ENCODE assay signal across 8 mouse cellular contexts in the genomic region with DNA sequence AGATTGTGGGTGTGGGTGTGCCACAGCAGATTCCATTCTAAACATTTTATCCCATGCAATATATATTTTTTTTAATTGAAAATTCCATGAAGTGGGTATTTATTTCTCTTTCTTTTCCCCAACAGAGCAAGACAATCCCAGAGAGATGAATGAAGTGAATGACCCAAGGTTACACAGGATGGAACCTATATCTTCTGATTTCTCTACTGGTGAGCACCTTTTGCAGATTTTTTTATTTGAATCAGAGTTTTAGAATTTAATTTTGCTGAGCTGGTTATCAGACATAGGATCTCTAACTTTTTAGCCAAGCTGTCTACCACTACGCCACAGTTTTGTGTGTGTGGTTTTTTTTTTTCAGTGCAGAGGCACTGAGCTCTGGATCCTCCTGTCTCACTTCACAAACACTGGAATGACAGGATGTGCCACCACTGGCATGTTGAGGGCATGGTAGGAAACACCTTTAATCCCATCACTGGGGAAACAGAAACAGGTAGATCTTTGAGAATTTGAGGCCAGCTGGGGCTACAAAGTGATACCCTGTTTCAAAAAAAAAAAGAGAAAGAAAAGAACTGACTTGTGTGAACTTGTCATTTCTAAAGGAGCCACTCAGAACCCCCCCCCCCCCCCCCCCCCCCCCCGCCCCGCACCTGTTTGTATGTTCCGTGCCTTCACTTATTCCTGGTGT. TPM values are rescaled to one million over a fixed set of nuclear protein-coding genes. Genes with fewer than 3 reads are reported as not detected.
DNase-seq lines count a peak whose midpoint lies in the region; ATAC-seq and TF ChIP-seq lines count a peak whose summit lies in the region.

No protein-coding gene starts in this region.

- H3K27ac ChIP-seq in kidney, adult 2 months (ENCODE audit: insufficient read depth, low read depth, low read length) = peak overlapping the region; percentile 100
- H3K27ac ChIP-seq in cortical plate, adult 2 months (ENCODE audit: insufficient read depth, low read length) = peak overlapping the region; percentile 100
- peak overlapping the region; percentile 100 for H3K27ac ChIP-seq in neural tube, embryonic 13.5 days (replicated peaks)

- no peak for TF ChIP-seq POLR2A in kidney, adult 2 months (IDR thresholded peaks at IDR 0.05; ENCODE audit: low read depth, low read length)
- no peak for TF ChIP-seq POLR2A in cortical plate, adult 2 months (IDR thresholded peaks at IDR 0.05; ENCODE audit: extremely low read depth, insufficient read depth, low read length)

- H3K9me3 ChIP-seq in neural tube, embryonic 13.5 days = no peaks in the 10 kb centered on the region

- H3K9ac ChIP-seq in neural tube, embryonic 13.5 days = peak overlapping the region; percentile 99

- WGBS in kidney, adult 2 months = 28% methylated on average over 3 of the region's 4 CpGs
- WGBS in neural tube, embryonic 13.5 days = 76% methylated on average over 2 of the region's 4 CpGs

- no peak for ATAC-seq in neural tube, embryonic 13.5 days (ENCODE audit: low read depth)

- no peak overlapping the region for H3K4me3 ChIP-seq in kidney, adult 2 months (ENCODE audit: insufficient read depth, low read depth, low read length)
- peak overlapping the region; percentile 95; the same call in 1 of the 2 replicates for H3K4me3 ChIP-seq in cortical plate, adult 2 months (ENCODE audit: insufficient read depth, low read length)
- H3K4me3 ChIP-seq in neural tube, embryonic 13.5 days = peak overlapping the region; percentile 74

- no peak for DNase-seq in kidney, adult 2 months
- DNase-seq in kidney, adult 8-10 months = no peak
- DNase-seq in induced T-regulatory cell, adult 2 months (ENCODE audit: low read depth) = peak; percentile 72
- DNase-seq in layer of hippocampus, postnatal 25 days (ENCODE audit: extremely low spot score in 1 of 2, low spot score in 1 of 2) = no peak
- no peak for DNase-seq in adrenal gland, adult 8-10 months
- no peak for DNase-seq in gastrocnemius, adult 18-20 months (ENCODE audit: low spot score)

- H3K27me3 ChIP-seq in kidney, adult 2 months (replicated peaks; ENCODE audit: control insufficient read depth, insufficient read depth, low read length) = no peaks in the 10 kb centered on the region
- H3K27me3 ChIP-seq in neural tube, embryonic 13.5 days = no peaks in the 10 kb centered on the region

- peaks cover 8% of the 10 kb centered on the region; the same call in 1 of the 2 replicates for H3K4me1 ChIP-seq in kidney, adult 2 months (ENCODE audit: control insufficient read depth, insufficient read depth, low read length)
- peaks cover 1% of the 10 kb centered on the region for H3K4me1 ChIP-seq in cortical plate, adult 2 months (ENCODE audit: control insufficient read depth, insufficient read depth, low read length)
- peaks cover 19% of the 10 kb centered on the region for H3K4me1 ChIP-seq in neural tube, embryonic 13.5 days (replicated peaks)

- no peak for TF ChIP-seq CTCF in kidney, adult 2 months (conservative IDR thresholded peaks at IDR 0.05; ENCODE audit: insufficient read depth, insufficient read length, low read depth, low read length)
- no peak for TF ChIP-seq CTCF in cortical plate, adult 2 months (IDR thresholded peaks at IDR 0.05; ENCODE audit: extremely low read depth, insufficient read depth, low read length)

- peak overlapping the region; percentile 98 for H3K4me2 ChIP-seq in neural tube, embryonic 13.5 days

- peaks cover 3% of the 10 kb centered on the region; the same call in 1 of the 2 replicates for H3K36me3 ChIP-seq in kidney, adult 2 months (ENCODE audit: control insufficient read depth, insufficient read depth, low read length)
- peaks cover 33% of the 10 kb centered on the region for H3K36me3 ChIP-seq in neural tube, embryonic 13.5 days

RNA-seq across cellular contexts. Expression of gene Pcbp1, which starts 1.8 kb away (rescaled TPM):
- 165 and 166 TPM in 2 replicates for polyA plus RNA-seq in kidney, adult 2 months (2012; rRNA removed)
- polyA plus RNA-seq in cortical plate, adult 2 months (2012; rRNA removed) = 158 and 165 TPM in 2 replicates
- 431 and 435 TPM in 2 replicates for polyA plus RNA-seq in neural tube, embryonic 13.5 days (2015; fragmentation: Nextera tagmentation; extraction: Ambion mirVana)
- 100 to 1,000 TPM; 187 to 192 TPM for total RNA-seq in layer of hippocampus, postnatal 25 days (2021)
- 100 to 1,000 TPM; 286 to 319 (median 308) TPM for total RNA-seq in adrenal gland, adult 8-10 months (2022)
- total RNA-seq in gastrocnemius, adult 18-20 months (2021) = 100 to 1,000 TPM; 114 to 128 TPM
